Mouse (Mus musculus) G1E-ER4 (cell line): ENCODE data around the gene Dctn2. TPM values are rescaled to one million over a fixed set of nuclear protein-coding genes. Genes with fewer than 3 reads are reported as not detected.

Experiments
- GATA1 ChIP-seq: IDR thresholded peaks from one replicate; pipeline ENCODE4 v1.8.0; 2012; ENCODE audit warnings: low read length, inconsistent platforms
- polyA plus RNA-seq: library from polyadenylated mRNA; stranded (reverse); fragments of >175 nt; gene quantifications from 2 replicates; pipeline ENCODE4 v1.2.3, GENCODE M21; 2012

Gene Dctn2
- polyA plus RNA-seq, 1 experiment, result 175 TPM

- TF ChIP-seq GATA1, result no peak
These were observed 13.6 kb downstream of the Dctn2 start for GRCm38 (mm10) chr10:127279730-127280129.

DNA sequence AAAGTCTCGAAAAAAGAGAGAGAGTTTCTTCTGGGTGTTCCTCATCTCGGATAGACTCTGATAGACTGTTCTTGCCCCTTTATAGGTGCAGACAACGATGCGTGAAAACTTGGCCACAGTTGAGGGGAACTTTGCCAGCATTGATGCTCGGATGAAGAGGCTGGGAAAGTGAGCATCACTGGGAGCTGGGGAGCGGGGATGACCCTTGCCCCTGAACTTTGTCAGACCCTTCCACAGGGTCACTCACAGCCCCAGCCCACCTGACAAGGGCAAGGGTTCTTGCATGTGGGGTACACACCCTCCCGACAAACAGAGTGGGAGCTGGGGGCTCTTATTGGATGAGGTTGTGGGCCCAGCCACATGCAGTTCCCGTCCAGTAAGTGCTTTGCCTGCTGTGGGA is 15.1 kb downstream of the Dctn2 start:
- TF ChIP-seq GATA1, result no peak

DNA sequence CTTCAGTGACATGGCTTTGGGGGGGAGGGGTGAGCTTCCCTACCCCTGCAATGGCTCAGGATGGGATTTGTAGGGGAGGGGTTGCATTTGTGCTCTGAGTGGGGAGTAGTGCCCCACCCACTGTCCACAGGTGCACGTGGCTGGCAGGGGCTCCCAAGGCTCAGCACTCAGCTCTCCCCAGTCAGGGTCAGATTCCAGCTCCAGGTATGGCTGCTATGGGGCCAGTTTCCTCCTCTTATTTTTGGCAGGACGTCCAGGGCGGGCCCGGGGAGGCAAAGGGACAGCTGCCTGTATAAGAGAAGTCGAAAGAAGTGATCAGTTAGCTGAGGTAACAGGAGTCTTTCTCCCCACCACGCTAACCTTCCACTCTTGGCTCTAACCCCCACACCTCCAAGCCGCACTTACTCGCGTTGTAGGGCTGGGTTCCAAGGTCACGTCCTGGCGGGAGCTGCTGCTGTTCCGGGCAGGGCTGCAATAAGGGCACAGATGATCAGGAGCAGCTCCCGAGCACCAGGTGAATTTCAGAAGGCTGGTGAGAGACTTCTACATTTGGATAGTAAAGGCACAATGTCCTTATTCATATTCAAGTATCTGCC is 16.6 kb downstream of the Dctn2 start:
- TF ChIP-seq GATA1, result no peak

- TF ChIP-seq GATA1, result no peak
These were observed 18.0 kb downstream of the Dctn2 start for GRCm38 (mm10) chr10:127284105-127284622.

GRCm38 (mm10) chr10:127284724-127285500 is 18.7 kb downstream of the Dctn2 start:
- no peak for TF ChIP-seq GATA1

GRCm38 (mm10) chr10:127285644-127286043 is 19.5 kb downstream of the Dctn2 start:
- TF ChIP-seq GATA1, result no peak

GRCm38 (mm10) chr10:127286194-127286593 is 20.0 kb downstream of the Dctn2 start:
- no peak for TF ChIP-seq GATA1

- no peak for TF ChIP-seq GATA1
These were observed 20.6 kb downstream of the Dctn2 start for GRCm38 (mm10) chr10:127286730-127287129.

- no peak for TF ChIP-seq GATA1
These were observed 21.2 kb downstream of the Dctn2 start for GRCm38 (mm10) chr10:127287271-127287935.

DNA sequence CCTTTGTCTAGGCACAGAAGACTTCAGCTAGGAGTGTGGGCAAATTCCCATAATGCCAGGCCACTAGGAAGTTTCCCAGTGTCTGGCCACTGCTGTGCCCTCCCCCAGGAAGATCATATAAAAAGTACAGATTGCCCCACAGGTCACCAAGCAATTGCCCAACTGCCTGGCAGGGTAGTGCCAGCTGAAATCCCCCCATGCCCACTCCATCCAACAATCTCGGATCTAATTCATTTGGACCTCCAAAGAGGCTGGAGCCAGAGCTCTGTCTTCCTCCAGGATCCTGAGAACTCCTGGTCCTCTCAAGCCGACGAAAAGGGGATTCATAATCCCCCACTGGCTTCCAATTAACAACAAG is 21.7 kb downstream of the Dctn2 start:
- TF ChIP-seq GATA1, result no peak

DNA sequence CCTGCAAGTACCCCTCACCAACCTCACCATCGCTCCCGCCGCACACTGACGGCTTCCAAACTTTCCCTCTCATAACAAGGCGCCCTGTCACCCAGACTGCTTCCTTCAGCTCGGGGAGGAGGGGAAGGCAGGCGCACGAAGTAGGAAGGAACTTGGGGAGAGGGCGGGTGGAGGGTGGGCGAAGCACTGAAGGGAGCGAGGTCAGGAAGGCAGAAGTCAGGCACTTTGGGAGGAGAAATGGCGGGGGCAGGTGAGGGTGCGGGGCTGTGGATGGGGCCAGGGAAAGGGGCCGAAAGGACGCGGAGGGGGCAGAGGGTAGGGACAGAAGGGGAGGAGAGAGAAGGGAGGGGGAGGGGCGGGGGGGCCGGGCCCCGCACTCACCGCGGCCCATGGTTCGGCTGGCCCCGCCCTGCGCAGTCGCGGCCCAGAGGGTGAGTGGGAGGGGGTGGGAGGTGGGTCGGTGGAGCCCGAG is 22.2 kb downstream of the Dctn2 start:
- TF ChIP-seq GATA1, result no peak

- TF ChIP-seq GATA1, result no peak
These were observed 22.8 kb downstream of the Dctn2 start, which contains the start of gene Mbd6 for GRCm38 (mm10) chr10:127288800-127289572. TSS of gene Mbd6 (minus strand) at chr10:127289018.

DNA sequence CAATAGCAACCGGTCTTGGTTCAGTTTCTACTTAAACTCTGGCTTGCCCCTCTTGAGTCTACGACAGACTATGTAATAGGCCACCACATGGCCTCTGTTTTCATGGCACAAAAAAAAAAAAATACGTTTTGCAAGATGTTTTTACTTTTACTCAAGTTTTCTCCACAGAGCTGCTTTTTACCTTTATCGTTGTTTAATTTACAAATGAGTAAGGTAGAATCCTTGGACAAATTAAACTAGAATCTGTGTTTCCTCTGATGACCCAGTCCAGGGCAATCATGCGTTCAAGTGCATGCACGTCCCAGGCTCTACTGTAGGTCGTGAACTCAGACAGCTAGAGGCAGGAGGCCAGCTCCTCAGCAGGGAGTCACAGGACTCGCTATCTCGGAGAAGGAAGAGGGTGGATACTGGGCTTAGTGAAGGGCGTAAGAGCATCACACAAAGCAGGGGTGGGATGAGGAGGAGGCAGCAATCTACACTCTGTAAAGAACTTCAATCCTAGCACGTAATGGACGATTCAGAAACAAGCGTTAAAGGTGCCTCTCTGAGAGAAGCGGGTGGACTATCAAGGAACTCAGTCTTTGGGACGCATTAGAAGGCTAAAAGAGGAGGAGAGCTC is 23.5 kb downstream of the Dctn2 start:
- no peak for TF ChIP-seq GATA1

DNA sequence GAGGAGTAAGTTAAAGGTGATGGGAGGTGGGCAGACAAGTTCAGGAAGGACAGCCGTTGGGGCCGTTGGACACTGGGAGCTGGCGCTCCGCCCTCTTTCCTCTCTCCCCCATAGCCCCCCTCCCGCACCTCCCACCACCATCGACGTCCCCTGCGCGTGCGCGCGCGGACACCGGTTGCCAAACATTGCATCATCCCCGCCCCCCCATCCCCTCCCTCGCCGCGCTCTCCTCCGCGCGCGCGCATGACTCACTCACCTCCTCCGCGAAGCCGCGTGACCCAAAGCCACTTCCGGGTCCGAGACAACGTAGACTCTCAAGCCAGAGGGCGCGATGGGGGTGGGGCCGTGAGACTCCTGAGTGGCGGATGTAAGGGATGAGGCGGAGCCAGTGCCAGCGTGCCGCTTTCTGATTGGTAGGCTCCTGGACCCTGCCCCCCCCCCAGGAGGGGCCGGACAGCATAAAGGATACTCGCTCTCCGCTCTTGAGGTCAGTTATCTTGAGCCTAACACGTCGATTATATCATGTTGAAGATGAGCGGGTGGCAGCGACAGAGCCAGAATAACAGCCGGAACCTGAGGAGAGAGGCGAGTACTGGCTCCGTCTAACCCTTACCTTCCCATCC is 24.2 kb downstream of the Dctn2 start:
- TF ChIP-seq GATA1, result no peak
